Mouse (Mus musculus): ENCODE results near the gene Clasrp. TPM values are rescaled to one million over a fixed set of nuclear protein-coding genes. Genes with fewer than 3 reads are reported as not detected.
A peak's percentile ranks its signal among the peaks of the same experiment; 100 is the strongest.
"Not testable (repeated sequence)": the region's sequence is repeated elsewhere in the genome, so short reads cannot be mapped to it uniquely, and the experiment has no call there.

Gene Clasrp
- polyA plus RNA-seq, 2 experiments = 7.5 to 21.3 TPM

GRCm38 (mm10) chr7:19610969-19611368, 6.7 kb upstream of the Clasrp start:
- H3K9me3 ChIP-seq (ENCODE audit: control insufficient read depth, low read length) = no peaks in the 10 kb centered on the region; the same call in 1 of the 2 replicates
- H3K4me2 ChIP-seq (ENCODE audit: low read depth) = no peak overlapping the region
- no peak for DNase-seq (ENCODE audit: low read depth in 3 of 3, low spot score in 3 of 3)
- no peaks in the 10 kb centered on the region for H3K27me3 ChIP-seq (ENCODE audit: control insufficient read depth, insufficient read depth, low read length)
- no peak overlapping the region for H3K9ac ChIP-seq (replicated peaks)
- no peak overlapping the region for H3K4me3 ChIP-seq (ENCODE audit: insufficient read depth in 1 of 2, low read depth in 2 of 2, low read length in 2 of 2)
- 71% methylated on average over 5 of the region's 5 CpGs for WGBS (ENCODE audit: insufficient replicate concordance)
- TF ChIP-seq CTCF (IDR thresholded peaks at IDR 0.05; ENCODE audit: low read depth) = peak; percentile 48
- no peak for TF ChIP-seq EP300 (IDR thresholded peaks at IDR 0.05; ENCODE audit: low read depth)
- no peaks in the 10 kb centered on the region for H3K36me3 ChIP-seq (replicated peaks; ENCODE audit: control insufficient read depth, insufficient read depth, low read depth)
- H3K27ac ChIP-seq = no peak overlapping the region
- no peak for ATAC-seq (ENCODE audit: insufficient read depth)
- no peaks in the 10 kb centered on the region for H3K4me1 ChIP-seq (replicated peaks; ENCODE audit: control insufficient read depth in 2 of 2, insufficient read depth in 2 of 2, low read length in 1 of 2)

GRCm38 (mm10) chr7:19609641-19610332, 5.5 kb upstream of the Clasrp start:
- no peaks in the 10 kb centered on the region for H3K4me1 ChIP-seq (replicated peaks; ENCODE audit: control insufficient read depth in 2 of 2, insufficient read depth in 2 of 2, low read length in 1 of 2)
- no peak overlapping the region for H3K4me2 ChIP-seq (ENCODE audit: low read depth)
- no peaks in the 10 kb centered on the region for H3K27me3 ChIP-seq (ENCODE audit: control insufficient read depth, insufficient read depth, low read length)
- TF ChIP-seq CTCF (IDR thresholded peaks at IDR 0.05; ENCODE audit: low read depth) (0 out of 2 replicates have a peak, but pooled peaks have one; percentile 23), EP300 (IDR thresholded peaks at IDR 0.05; ENCODE audit: low read depth) (no peak)
- H3K36me3 ChIP-seq (replicated peaks; ENCODE audit: control insufficient read depth, insufficient read depth, low read depth) = no peaks in the 10 kb centered on the region
- no peak overlapping the region for H3K27ac ChIP-seq
- DNase-seq (ENCODE audit: low read depth in 3 of 3, low spot score in 3 of 3) (no peak), ATAC-seq (ENCODE audit: insufficient read depth) (no peak)
- no peak overlapping the region for H3K9ac ChIP-seq (replicated peaks)
- no peak overlapping the region for H3K4me3 ChIP-seq (ENCODE audit: insufficient read depth in 1 of 2, low read depth in 2 of 2, low read length in 2 of 2)
- 83% methylated on average over 12 of the region's 12 CpGs for WGBS (ENCODE audit: insufficient replicate concordance)
- no peaks in the 10 kb centered on the region; the same call in 1 of the 2 replicates for H3K9me3 ChIP-seq (ENCODE audit: control insufficient read depth, low read length)

- H3K4me1 ChIP-seq (replicated peaks; ENCODE audit: control insufficient read depth in 2 of 2, insufficient read depth in 2 of 2, low read length in 1 of 2) = peaks cover 8 to 13% of the 10 kb centered on the region in 2 experiments
- H3K27me3 ChIP-seq (ENCODE audit: control insufficient read depth, insufficient read depth, low read length) = no peaks in the 10 kb centered on the region
- no peak overlapping the region for H3K9ac ChIP-seq (replicated peaks)
- no peak overlapping the region for H3K4me2 ChIP-seq (ENCODE audit: low read depth)
- H3K4me3 ChIP-seq (ENCODE audit: insufficient read depth in 1 of 2, low read depth in 2 of 2, low read length in 2 of 2) = no peak overlapping the region
- WGBS (ENCODE audit: insufficient replicate concordance) = 73% methylated on average over 5 of the region's 5 CpGs
- no peaks in the 10 kb centered on the region for H3K36me3 ChIP-seq (replicated peaks; ENCODE audit: control insufficient read depth, insufficient read depth, low read depth)
- H3K27ac ChIP-seq = no peak overlapping the region
- H3K9me3 ChIP-seq (ENCODE audit: control insufficient read depth, low read length) = no peaks in the 10 kb centered on the region; the same call in 1 of the 2 replicates
- TF ChIP-seq CTCF (IDR thresholded peaks at IDR 0.05; ENCODE audit: low read depth) = peak; percentile 29; the same call in 1 of the 2 replicates
- no peak for TF ChIP-seq EP300 (IDR thresholded peaks at IDR 0.05; ENCODE audit: low read depth)
- ATAC-seq (ENCODE audit: insufficient read depth) = no peak
- no peak for DNase-seq (ENCODE audit: low read depth in 3 of 3, low spot score in 3 of 3)
These were observed 3.0 kb upstream of the Clasrp start for GRCm38 (mm10) chr7:19607291-19607690.

GRCm38 (mm10) chr7:19604606-19605214, 424 bp upstream of the Clasrp start:
- Histone ChIP-seq H3K4me3 (ENCODE audit: insufficient read depth in 1 of 2, low read depth in 2 of 2, low read length in 2 of 2) (peak overlapping the region in 1 of 2 experiments; percentile 69; a peak in 2 of 4 replicates), H3K4me1 (replicated peaks; ENCODE audit: control insufficient read depth in 2 of 2, insufficient read depth in 2 of 2, low read length in 1 of 2) (peaks cover 8 to 13% of the 10 kb centered on the region in 2 experiments), H3K4me2 (ENCODE audit: low read depth) (peak overlapping the region; percentile 82; the same call in 1 of the 2 replicates)
- not testable (repeated sequence) for DNase-seq (ENCODE audit: low read depth in 3 of 3, low spot score in 3 of 3); H3K36me3 ChIP-seq (replicated peaks; ENCODE audit: control insufficient read depth, insufficient read depth, low read depth); H3K27me3 ChIP-seq (ENCODE audit: control insufficient read depth, insufficient read depth, low read length); H3K9ac ChIP-seq (replicated peaks); H3K27ac ChIP-seq; H3K9me3 ChIP-seq (ENCODE audit: control insufficient read depth, low read length)
- 0 out of 2 replicates have a peak, but pooled peaks have one; percentile 22 for ATAC-seq (ENCODE audit: insufficient read depth)
- 53% methylated on average over 10 of the region's 10 CpGs for WGBS (ENCODE audit: insufficient replicate concordance)

- Histone ChIP-seq H3K36me3 (replicated peaks; ENCODE audit: control insufficient read depth, insufficient read depth, low read depth) (peaks cover 7% of the 10 kb centered on the region), H3K9ac (replicated peaks) (no peak overlapping the region; the same call in 1 of the 2 replicates), H3K9me3 (ENCODE audit: control insufficient read depth, low read length) (no peaks in the 10 kb centered on the region), H3K4me1 (replicated peaks; ENCODE audit: control insufficient read depth in 2 of 2, insufficient read depth in 2 of 2, low read length in 1 of 2) (peaks cover 8 to 13% of the 10 kb centered on the region in 2 experiments), H3K4me3 (ENCODE audit: insufficient read depth in 1 of 2, low read depth in 2 of 2, low read length in 2 of 2) (peak overlapping the region in 1 of 2 experiments; percentile 69; a peak in 2 of 4 replicates), H3K4me2 (ENCODE audit: low read depth) (peak overlapping the region; percentile 82), H3K27me3 (ENCODE audit: control insufficient read depth, insufficient read depth, low read length) (no peaks in the 10 kb centered on the region), H3K27ac (no peak overlapping the region; the same call in 1 of the 2 replicates)
- TF ChIP-seq EP300 (IDR thresholded peaks at IDR 0.05; ENCODE audit: low read depth) (no peak), CTCF (IDR thresholded peaks at IDR 0.05; ENCODE audit: low read depth) (no peak)
- WGBS (ENCODE audit: insufficient replicate concordance) = 76% methylated on average over 12 of the region's 12 CpGs
- DNase-seq (ENCODE audit: low read depth in 3 of 3, low spot score in 3 of 3) (no peak), ATAC-seq (ENCODE audit: insufficient read depth) (no peak)
These were observed 1.2 kb downstream of the Clasrp start for GRCm38 (mm10) chr7:19603055-19603454.
